Mouse (Mus musculus) left cerebral cortex, adult 2 months (tissue): ENCODE results near the gene Sec13. TPM values are rescaled to one million over a fixed set of nuclear protein-coding genes. Genes with fewer than 3 reads are reported as not detected.

ENCODE experiments used
- DNase-seq, 2 experiments: peaks; one replicate each; pipeline ENCODE4 v3.0.0; 2021 to 2022; ENCODE audit warnings: low spot score in 2 of 2, mixed read lengths in 1 of 2; ENCODE audit errors: extremely low spot score in 1 of 2
- H3K27ac ChIP-seq: fragments of 200-600 bp; 2 replicates; pipeline ENCODE4 v1.8.1; 2022
- H3K4me3 ChIP-seq: fragments of 200-600 bp; 2 replicates; pipeline ENCODE4 v1.8.1; 2022
- CTCF ChIP-seq: fragments of 200-600 bp; IDR thresholded peaks from 2 replicates; pipeline ENCODE4 v1.8.1; 2022; ENCODE audit warnings: antibody characterized with exemption, mild to moderate bottlenecking, moderate library complexity
- intact Hi-C: fragments of 180-260 bp; cut with DNase I; formaldehyde crosslinking; loops from one replicate; pipeline ENCODE4 v1.15.1; 2025
- total RNA-seq, 2 experiments: library from RNA; stranded (reverse); gene quantifications; 2 replicates each; pipeline ENCODE4 v1.2.3; 2021

The Sec13 gene
- total RNA-seq, 2 experiments from 2014 or later, result 67.5 to 67.8 TPM

DNA sequence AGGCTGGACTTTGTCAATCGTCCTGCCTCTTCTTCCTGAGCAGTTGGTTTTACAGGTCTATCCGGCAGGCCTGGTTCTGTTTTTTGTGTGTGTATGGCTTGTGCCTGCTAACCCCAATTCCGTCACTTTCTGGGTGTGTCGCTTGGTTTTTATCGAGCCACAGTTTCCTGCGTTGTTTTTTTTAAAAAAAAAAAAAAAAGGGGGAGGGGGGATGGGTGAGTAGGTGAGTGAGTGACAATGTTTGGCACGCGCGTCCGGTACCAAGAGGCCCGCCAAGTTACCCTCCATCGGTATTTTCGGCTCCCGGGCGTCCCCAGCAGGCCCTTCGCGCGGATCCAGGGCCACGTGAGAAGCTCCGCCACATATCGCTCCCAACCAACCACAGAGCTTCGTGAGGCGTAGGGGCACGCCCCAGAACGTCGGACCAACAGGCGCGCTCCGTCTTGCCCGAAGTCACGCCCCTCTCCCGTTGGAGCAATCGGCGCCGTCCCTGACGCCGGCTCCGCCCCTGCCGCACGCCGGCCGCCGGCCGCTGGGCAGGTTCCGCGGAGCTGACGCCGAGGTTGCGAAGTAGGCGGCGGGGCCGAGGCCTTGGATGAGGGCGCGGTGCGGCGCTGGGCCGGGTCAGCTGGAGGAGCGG, 43.8 kb downstream of the Sec13 start, which contains the start of gene Tatdn2:
Gene Tatdn2, plus strand, starts transcription at position 469 of the 640 bp plus-strand sequence.
- peak within 1 kb of the TSS; percentile 74 for H3K27ac ChIP-seq
- H3K4me3 ChIP-seq, result peak within 1 kb of the TSS; percentile 95
- TF ChIP-seq CTCF, result no peak; the same call in 1 of the 2 replicates
- DNase-seq, result peak; percentile 95 to 97
- intact Hi-C loops, result loop anchor here (5.0 to 10.0 kb wide), 2 partner anchors 59 to 252 kb away; partner anchors contain the start of genes Irak2 and Jagn1

DNA sequence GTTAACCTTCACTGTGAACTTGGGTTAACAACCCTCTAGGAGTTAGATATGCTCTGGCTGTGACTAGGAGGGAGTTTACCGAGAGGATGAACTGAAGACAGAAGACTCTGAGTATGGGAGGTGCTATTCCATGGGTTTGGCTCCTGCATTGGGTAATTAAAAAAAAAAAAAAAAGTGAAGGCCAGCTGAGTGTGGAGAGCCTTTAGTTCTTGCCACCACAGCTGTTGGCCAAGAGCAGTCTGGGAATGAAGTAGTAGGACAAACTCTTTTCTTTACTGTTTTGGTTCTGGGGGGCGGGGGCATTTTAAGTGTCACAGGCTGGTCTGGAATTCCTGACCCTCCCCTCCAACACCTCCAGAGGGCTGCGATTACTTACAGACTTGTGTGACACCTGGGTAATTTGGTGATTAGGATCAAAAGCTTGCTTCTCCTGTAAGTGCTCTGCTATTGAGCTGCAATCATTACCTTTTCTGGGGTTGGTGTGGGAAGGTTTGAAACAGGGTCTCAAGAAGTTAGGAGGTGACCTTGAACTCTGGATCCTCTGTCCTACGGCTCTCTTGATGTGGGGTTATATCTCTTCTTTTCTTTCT, 44.7 kb downstream of the Sec13 start:
- Histone ChIP-seq H3K4me3 (peak overlapping the region; percentile 95), H3K27ac (peak overlapping the region; percentile 56)
- TF ChIP-seq CTCF, result no peak
- no peak for DNase-seq
- intact Hi-C loops, result loop anchor here (5.0 to 10.0 kb wide), 2 partner anchors 59 to 251 kb away; partner anchors contain the start of genes Irak2 and Jagn1

GRCm38 (mm10) chr6:113695203-113695602, 45.3 kb downstream of the Sec13 start:
- no peak for DNase-seq
- H3K27ac ChIP-seq, result no peak overlapping the region
- TF ChIP-seq CTCF, result no peak
- intact Hi-C loops, result loop anchor here (5.0 to 10.0 kb wide), 2 partner anchors 58 to 250 kb away; partner anchors contain the start of genes Irak2 and Jagn1
- no peak overlapping the region for H3K4me3 ChIP-seq

GRCm38 (mm10) chr6:113693377-113693776, 47.2 kb downstream of the Sec13 start:
- no peak for DNase-seq
- intact Hi-C loops, result loop anchor here (10.0 kb wide), 1 partner anchor 249 kb away; the partner anchor contains the start of gene Jagn1
- Histone ChIP-seq H3K4me3 (no peak overlapping the region), H3K27ac (no peak overlapping the region)
- TF ChIP-seq CTCF, result no peak

DNA sequence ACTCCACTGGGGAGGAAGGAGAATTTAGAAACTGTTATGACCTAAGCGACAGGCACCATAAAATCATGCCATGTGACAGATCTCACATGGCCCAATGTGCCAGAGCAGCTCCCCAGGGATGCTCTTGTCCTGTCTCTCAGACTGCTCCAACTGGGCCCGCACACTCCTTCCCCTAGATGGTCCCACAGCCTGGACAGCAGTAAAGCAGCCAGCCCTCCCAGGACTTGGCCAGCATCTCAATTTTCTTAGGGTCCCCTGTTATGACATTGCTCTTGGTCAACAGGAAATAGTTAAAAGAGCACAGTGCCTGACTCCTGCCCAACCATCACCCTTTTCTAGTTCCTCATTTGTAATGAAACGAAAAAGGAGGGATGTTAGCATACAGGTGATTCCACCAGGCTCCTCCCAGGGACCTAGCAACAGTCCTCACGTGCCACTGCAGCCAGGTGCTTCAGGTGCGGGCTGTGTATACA, 47.8 kb downstream of the Sec13 start:
- no peak overlapping the region for H3K27ac ChIP-seq
- DNase-seq, result no peak
- no peak overlapping the region for H3K4me3 ChIP-seq
- intact Hi-C loops, result loop anchor here (10.0 kb wide), 1 partner anchor 248 kb away; the partner anchor contains the start of gene Jagn1
- no peak for TF ChIP-seq CTCF

- H3K27ac ChIP-seq, result no peak overlapping the region
- intact Hi-C loops, result loop anchor here (10.0 kb wide), 1 partner anchor 246 kb away; the partner anchor contains the start of gene Jagn1
- TF ChIP-seq CTCF, result no peak
- no peak overlapping the region for H3K4me3 ChIP-seq
- DNase-seq, result no peak
Measured at GRCm38 (mm10) chr6:113691084-113691462, 49.5 kb downstream of the Sec13 start.

- intact Hi-C loops, result loop anchor here (10.0 kb wide), 1 partner anchor 246 kb away; the partner anchor contains the start of gene Jagn1
- DNase-seq, result no peak
- H3K4me3 ChIP-seq, result no peak overlapping the region
- no peak for TF ChIP-seq CTCF
- H3K27ac ChIP-seq, result no peak overlapping the region
Measured at GRCm38 (mm10) chr6:113690400-113691083, 50.0 kb downstream of the Sec13 start.

DNA sequence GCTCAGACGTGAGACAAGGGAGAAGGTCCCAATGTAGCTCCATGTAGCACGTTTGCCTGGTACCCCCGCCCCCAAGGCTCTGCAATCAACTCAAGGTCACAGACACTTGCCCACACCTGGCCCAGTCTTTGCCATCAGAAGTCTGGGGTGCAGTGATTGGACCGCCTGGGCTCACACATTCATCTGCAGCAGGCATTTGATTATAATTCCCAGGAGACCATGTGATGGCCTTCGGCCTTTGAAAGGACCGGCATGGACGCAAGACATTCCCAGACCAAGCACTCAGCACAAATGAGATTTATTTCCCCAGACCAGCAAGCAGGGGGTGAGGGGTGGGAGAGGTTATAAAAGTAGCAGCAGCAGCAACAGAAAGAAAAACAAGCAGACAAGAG, 50.5 kb downstream of the Sec13 start:
- no peak for DNase-seq
- TF ChIP-seq CTCF, result no peak
- H3K4me3 ChIP-seq, result no peak overlapping the region
- H3K27ac ChIP-seq, result no peak overlapping the region
- intact Hi-C loops, result loop anchor here (10.0 kb wide), 1 partner anchor 245 kb away; the partner anchor contains the start of gene Jagn1

DNA sequence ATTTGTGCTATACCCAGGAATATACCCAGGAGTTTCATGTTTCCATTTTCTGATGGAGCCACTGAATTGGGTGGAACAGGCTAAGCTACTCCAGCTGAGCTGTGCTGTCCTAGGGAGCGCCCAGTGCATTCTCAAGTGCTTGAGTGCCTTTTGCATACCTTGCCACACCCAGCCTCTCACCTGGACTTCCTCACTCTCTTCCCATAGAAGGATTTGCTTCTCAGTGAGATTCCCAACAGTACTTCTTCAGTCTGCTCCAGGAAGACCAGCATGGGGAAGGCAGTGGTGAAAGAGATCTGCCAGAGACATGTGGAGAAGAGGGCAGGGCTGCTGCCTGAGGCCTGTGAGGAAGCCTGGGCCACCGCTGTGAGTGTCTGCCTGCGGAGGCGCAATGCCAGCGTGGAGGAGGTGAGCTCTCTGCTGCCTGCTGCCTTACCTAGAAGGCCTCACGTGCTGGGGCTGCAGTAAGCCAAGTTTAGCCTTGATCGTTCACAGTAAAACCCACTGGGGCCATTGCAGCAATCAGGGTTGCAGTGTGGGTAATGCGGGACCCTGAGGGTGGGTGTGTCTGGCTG, 53.9 kb downstream of the Sec13 start:
- no peak for TF ChIP-seq CTCF
- intact Hi-C loops, result no loop called here
- H3K4me3 ChIP-seq, result no peak overlapping the region
- DNase-seq, result no peak
- H3K27ac ChIP-seq, result no peak overlapping the region

DNA sequence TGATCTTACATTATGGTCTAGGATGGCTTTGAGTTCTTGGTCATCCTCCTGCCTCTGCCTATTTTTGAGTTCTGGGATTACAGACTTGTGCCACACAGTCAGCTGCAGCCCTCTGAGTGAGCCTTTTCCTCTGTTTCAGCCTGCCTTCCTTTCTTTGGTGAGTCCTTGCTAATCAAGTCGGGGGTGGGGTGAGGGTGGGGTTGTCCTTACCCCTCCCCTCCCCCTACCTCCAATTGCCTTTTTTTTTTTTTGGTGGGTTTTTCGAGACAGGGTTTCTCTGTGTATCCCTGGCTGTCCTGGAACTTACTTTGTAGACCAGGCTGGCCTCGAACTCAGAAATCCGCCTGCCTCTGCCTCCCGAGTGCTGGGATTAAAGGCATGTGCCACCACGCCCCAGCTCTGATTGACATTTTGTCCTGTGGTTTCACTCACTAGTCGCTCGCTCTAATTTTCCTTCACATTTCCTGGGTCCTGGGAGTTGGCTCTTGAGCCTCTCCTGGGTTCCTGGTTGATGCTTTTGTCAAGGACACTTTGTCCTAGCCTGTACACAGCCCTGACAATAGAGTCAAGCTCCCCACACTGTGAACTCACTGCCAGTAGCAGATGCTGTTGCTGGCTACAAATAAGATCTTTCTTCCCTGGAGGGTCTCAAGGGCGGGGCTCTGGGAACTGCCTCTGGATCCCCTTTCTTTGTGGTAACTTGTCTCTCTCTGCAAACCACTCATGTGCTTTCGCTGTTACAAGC, 57.3 kb downstream of the Sec13 start:
- Histone ChIP-seq H3K27ac (no peak overlapping the region), H3K4me3 (no peak overlapping the region)
- intact Hi-C loops, result loop anchor here (5.0 kb wide), 1 partner anchor 151 kb away; the partner anchor contains the start of genes Emc3 and Fancd2
- DNase-seq, result no peak
- no peak for TF ChIP-seq CTCF

DNA sequence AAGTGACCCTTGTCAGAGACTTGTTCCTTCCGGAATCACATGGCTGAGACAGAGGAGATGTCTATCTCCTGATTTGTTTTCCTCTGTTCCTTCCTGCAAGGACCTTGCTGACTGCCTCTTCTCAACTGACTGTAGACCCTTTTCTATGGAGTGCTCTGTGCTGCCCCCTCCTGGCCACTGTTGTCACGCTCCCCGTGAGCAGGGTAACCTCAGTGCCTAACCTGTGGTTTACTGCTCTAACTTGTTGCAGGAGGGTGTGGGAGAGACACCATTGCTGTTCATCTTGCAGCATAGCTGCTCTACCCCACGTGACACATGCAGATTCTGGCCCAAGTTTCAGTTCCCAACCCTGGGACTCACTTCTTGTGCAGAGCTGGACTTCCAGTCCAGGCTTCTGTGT, 59.3 kb downstream of the Sec13 start:
- Histone ChIP-seq H3K4me3 (no peak overlapping the region), H3K27ac (no peak overlapping the region)
- TF ChIP-seq CTCF, result peak; percentile 80
- DNase-seq, result peak; percentile 71 to 75
- intact Hi-C loops, result loop anchor here (1.0 to 5.0 kb wide), 2 partner anchors 43 to 149 kb away; partner anchors contain the start of genes Emc3, Fancd2 and Irak2
